Mouse (Mus musculus) left cerebral cortex, adult 18-20 months (tissue): ENCODE results near the gene Car9. TPM values are rescaled to one million over a fixed set of nuclear protein-coding genes. Genes with fewer than 3 reads are reported as not detected.
"Not testable (repeated sequence)": the region's sequence is repeated elsewhere in the genome, so short reads cannot be mapped to it uniquely, and the experiment has no call there.

Experiments
- DNase-seq, 2 experiments: peaks; one replicate each; pipeline ENCODE4 v3.0.0; 2021 to 2022; ENCODE audit warnings: low spot score in 2 of 2, mixed read lengths in 1 of 2
- long read RNA-seq, 2 experiments: library from polyadenylated mRNA; stranded (forward); transcript quantifications; one replicate each; pipeline ENCODE4 v2.0.0; 2021
- total RNA-seq, 2 experiments: library from RNA; stranded (reverse); gene quantifications; 2 replicates each; pipeline ENCODE4 v1.2.3; 2021

The Car9 gene
- 1 to 10 TPM in 1 of 2 experiments, under 1 TPM in 1; 0.42 to 1.8 TPM for total RNA-seq
- long read RNA-seq, experiment 1: 0 reads
- long read RNA-seq, experiment 2: 0 reads

DNA sequence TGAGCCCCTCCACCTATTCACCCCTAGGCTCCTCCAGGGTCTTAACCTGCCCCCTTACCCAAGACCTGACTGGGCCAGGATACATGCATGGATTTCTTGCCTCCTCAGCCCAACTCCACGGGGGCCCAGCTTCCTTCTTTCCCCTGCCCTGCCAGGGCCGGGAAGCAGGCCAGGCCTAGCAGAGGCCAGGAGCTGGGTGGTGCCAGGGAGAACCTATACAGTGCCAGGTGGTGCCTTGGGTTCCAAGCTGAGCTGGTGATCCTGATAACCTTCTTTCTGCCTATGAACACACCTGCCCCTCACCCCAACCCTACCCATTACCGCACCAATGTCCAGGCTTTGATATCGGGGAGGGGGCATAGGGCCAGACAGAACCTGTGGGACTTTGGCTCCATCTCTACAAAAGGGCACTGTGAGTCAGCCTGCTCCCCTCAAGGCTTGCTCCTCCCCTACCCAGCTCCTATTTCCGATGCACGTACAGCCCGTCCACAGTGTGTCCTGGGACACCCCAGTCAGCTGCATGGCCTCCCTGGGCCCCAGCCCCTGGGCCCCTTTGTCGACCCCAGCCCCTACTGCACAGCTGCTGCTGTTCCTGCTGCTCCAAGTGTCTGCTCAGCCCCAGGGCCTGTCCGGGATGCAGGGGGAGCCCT, at the start of gene Car9:
Gene Car9 (plus strand): TSS at position 431 of the 650 bp plus-strand sequence.
- DNase-seq: no peak

DNA sequence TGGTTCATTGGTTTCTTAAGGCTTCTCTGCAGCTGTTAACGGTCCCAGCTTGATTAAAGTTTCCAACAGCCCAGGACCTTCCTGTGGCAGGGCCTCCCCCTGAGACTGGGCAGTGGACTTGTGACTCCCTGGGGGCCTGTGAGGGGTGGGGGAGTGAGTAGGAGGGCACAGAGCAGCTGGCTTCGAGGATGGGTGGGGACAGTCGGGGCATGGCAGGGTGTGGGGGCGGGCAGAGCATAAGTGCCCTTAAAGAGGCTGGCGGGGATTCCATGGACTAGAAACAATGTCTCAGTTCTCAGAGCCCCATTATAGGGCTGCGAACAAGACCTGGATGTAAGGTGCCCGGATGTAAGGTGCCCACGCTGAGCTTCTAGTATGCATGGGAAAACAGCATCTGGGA, 49.6 kb upstream of the Car9 start:
- DNase-seq: no peak

DNA sequence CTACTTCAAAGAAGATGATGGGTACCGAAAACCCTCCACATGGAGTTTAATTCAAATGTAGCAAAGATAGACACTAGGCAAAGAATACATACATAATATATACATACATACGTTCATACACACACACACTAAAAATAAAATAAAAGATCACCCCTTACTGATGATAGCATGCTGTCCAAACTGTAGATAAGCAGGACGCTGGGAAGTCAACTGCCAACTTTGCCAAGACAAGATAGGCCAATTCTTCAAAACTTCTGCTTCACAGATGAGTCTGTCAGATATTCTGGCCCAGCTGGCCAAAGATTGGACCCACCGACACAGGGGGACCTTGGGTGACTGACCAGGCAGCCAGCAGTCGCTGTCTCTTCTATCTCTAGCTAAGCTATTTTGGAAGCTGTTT, 43.7 kb upstream of the Car9 start:
- DNase-seq: no peak

DNA sequence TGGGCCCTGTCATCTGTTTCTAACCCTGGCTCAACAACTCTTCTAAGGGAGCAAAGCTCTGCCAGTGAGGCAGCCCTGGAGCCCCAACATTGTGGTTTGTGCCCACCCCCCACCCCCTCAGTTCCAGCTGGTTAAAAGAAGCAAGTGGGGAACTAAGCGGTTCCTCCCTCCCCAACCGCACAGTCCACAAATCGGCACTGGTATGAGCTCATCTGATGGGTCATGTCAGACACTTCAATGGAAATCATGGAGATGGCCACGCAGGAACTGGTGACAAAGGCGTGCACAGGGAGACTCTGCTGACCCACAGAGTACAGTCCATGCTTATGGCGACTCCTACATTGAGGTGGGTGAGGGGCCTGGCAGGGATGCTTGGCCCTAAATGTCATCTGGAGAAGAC, 40.8 kb upstream of the Car9 start:
- DNase-seq: no peak

DNA sequence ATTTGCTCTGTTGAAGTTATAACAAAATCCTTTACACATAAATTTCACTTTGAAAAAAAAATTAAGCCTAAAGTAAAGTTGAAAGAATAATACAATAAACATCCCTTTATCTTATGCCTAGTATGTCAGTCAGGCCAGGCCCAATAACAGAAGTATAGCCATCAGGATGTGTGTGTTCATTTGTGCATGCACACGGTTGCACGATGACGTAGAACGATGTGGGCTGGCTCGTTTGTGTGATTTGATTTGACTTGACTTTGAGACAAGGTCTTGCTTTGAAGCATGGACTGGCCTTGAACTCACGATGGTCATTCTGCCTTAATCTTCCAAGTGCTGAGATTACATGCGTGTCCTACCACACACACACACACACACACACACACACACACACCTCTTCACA, 39.9 kb upstream of the Car9 start:
- DNase-seq: no peak

DNA sequence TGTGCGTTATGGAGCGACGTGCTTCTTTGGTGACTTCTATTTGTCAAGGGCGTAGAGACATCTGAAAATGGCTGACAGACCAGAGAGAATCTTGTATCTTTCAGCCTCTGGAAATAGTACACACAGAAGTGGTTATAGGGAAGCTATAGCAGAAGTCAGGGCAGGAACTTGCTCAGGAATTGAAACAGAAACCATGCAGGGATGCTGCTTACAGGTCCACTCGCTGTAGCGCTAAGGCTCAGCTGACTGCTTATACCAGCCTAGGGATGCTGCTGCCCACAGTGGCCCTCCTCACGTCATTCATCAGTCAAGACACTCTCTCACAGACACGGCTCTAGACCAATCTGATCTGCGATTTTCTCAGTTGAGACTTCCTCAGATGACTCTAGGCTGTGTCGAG, 36.5 kb upstream of the Car9 start:
- DNase-seq: no peak

DNA sequence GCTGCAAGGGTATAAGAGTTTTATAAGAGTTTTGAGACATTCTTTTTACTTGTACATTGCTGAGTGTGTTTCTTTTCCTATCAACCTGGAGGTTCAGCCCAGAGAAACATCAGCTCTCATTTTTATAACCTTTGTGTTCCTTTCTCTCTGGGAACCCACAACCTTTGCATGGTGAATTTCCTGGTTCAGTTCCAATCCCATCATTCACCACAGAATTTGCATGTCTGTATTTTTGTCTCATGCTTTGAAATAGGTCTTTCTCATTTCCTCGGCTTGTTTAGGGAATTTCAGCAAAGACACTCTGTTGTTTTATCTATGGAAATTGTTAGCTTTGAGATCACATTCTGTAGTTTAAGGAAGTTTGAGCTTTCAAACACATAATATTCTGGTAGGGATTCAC, 33.1 kb upstream of the Car9 start:
- DNase-seq: no peak

DNA sequence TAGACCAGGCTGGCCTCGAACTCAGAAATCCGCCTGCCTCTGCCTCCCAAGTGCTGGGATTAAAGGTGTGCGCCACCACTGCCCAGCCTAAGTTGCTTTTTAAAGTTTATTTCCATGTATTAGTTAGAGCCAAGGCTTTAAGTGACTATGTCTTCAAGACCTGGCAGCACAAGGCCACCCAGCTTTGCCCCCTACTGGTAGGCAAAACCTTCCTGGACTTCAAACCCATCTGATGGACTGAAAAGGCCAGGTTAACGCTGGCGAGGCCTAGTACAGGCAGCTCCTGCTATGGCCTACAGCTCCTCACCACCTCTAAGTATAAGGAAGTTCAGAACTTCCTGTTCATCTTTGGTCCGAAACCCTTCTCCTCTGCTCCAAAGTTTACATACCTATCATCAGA, 30.2 kb upstream of the Car9 start:
- DNase-seq: no peak

DNA sequence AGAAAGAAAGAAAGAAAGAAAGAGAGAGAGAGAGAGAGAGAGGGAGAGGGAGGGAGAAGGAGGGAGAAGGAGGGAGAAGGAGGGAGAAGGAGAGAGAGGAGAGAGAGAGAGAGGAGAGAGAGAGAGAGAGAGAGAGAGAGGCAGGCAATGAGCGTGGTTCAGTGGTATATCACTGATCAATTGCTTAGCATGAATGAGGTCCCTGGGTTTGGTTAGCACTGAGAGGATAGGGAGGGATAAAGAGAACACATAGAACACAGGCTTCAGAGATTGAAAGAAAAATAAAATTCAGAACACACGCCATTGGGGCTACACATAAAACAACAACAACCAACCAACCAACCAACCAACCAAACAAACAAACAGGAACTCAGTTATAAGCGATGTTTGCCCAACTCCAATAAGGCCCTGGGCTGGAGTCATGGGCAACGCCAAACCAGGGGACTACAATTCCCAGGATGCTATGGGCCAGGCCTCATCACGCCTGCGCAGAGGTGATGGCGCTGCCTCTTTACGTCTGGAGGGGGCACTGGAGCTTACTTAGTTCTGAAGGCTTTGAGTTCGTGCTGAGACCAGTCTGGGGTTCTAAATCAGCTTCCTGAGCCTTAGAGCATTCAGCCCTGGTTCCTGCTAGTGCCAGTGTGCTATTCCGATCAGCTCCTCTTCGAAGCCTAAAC, 28.8 kb upstream of the Car9 start:
- DNase-seq: peak; percentile 85 to 88

DNA sequence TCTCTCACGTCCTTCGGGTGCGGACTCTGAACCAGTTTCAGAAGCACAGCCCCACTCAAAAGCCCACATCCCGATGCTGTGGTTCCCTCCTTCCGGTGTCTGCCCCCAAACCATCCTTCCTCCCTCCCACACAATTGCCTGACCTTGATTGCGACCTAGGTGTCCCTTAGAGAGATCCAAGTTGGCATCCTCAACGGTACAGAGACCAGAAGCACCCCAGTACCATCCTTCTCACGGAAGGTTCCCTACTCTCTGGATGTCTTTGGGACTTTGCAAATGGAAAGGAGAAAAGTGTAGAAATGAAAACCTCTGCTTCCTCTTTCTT, 28.3 kb upstream of the Car9 start:
- DNase-seq: no peak

DNA sequence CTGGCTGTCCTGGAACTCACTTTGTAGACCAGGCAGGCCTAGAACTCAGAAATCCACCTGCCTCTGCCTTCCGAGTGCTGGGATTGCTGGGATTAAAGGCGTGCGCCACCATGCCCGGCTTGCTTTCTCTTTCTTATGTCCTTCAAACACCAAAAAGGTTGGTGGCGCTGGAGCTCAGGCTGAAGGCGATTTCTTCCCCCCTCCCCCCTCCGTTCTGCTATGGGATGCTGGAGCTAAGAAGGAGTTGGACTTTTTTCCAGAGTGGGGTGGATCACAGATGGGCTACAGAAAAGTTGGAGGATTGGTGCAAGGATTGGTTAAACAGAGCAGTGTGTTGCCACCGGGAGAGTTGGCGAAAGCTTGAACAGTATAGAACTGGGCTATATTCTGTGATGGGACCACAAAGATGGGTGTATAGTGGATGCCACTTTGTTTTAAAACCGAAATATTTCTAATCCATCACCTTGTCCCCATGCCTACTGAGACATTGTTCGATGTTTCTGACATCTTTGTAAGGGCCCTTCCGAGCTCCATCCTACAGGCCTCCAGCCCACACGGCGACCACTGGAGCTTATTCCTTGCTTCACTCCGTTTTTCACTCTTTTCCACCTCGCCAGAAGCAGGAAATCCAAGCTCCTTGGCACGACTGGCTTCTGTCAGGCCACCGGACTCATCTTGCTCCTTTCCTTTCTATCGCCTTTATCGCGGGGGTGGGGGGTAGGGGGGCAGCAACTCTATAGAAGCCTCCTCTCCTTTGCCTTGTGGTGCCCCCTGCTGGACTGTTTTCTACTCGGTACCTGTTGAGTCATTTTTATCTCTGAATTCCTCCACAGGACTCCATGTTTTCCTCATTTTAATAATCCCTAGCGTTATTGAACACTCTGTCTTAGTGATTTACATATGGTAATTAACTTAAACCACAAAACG, 27.6 kb upstream of the Car9 start:
- DNase-seq: peak; percentile 28 to 65

DNA sequence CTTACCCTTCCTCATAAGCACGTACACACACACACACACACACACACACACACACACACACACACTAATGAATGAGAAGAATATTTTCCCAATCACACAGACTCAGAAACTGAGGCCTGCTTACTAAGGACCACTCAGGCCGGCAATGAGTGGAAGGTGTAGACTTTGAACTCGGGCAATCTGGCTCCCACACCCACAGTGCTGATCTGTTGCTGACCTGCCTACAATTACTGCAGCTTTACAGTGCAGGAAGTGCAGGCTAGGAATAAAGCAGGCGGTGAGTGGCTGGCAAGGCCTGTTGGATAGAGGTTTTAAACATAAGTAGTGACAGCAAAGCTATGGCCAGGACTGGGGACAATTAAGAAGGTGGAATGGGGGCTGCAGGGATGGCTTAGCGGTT, 25.8 kb upstream of the Car9 start:
- no peak for DNase-seq

DNA sequence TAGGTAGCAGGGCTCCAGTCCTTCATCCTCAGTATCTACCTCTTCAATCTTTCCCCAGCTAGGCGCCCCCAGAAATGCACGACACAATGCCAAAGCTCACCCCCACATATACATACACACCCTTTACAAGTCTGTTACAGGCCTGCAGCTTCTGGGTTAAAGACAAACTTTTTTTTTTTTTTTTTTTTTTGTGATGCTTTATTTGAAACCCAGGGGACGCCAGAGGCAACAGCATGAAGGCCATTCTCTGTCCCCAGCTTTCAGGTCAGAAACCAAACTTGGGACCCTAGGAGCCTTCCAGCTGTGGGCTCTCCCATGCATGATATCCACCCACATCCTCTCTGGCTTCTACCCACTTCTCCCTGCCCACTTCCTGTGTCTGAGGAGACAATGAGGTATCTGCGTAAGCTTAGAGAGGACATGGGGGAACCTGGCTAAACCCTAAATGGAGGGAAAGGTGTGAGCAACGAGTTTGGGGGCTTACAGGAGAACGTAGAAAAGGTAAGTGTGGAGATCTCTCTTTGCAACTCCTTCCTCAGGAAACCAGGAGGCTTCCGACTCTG, 24.8 kb upstream of the Car9 start:
- no peak for DNase-seq

DNA sequence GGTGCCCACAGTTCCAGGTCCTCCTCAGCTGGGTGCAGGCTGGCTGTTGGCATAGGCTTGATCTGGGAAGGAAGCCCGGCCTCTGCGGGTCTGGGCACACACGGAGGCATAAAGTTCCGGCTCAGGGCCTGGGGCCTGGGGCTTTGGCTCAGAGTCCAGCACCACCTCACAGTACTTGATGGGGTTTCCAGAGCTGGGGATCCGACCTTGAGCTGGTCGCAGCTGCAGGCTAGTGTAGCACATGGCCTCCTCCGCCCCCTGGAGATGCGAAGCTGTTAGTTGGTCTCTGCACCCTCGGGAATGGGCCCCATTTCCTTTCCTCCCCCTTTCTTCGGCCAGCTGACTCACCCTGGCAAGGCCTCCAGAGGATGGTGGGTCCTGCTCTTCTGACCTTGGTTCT, 24.2 kb upstream of the Car9 start:
- no peak for DNase-seq

DNA sequence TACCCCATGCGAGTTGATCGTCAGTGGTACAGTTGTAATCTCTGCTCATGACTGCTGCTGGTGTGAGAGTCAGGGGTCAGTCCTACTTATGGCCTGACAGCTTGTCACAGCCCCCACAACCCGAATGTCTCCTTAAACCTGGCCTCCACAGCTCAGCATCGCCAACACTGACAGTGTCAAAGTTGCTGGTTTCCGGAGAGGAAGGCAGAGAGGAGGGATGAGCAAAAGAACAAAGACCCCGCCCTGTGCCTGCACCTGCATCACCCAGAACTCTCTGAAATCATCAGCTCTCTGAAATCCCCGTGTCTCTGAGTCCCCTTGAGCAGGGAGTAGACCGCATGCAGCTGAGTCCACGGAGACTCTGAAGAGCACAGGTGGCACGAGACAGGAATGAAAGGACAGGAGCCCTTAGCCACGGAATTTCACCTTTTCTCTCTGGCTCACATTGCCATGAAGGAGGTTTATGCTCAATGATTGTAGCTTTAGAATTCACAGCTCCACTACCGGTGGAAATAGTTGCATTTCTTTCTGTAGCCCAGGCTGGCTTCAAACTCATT, 23.2 kb upstream of the Car9 start, which contains the start of gene Sit1:
Gene Sit1 (minus strand): TSS at position 200 of the 557 bp plus-strand sequence.
- DNase-seq: no peak

DNA sequence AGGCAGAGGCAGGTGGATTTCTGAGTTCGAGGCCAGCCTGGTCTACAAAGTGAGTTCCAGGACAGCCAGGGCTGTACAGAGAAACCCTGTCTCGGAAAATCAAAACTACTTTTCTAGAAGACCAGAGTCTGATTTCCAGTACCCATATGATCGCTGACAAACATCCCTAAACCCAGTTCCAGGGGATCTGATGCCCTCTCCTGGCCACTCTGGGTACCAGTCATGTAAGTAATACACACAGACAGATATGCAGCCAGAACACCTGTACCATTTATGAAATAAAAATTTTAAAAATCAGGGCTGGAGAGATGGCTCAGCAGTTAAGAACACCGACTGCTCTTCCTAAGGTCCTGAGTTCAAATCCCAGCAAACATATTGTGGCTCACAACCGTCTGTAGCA, 21.1 kb upstream of the Car9 start:
- DNase-seq: not testable (repeated sequence)

DNA sequence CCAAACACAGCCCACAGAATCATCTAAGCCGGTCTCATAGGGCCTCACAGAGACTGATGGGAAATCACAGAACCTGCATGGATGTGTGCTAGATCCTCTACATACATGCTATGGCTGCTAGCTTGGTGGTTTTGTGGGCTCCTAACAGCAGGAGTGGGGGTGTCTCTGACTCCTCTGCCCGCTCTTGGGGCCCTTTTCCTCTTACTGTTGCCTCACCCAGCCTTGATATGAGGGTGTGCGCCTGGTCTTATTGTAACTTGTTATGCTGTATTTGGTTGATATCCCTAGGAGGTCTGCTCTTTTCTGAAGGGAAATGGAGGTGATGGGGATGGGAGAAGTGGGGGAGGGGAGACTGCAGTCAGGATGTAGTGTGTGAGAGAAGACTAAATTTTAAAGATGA, 17.2 kb upstream of the Car9 start:
- no peak for DNase-seq

DNA sequence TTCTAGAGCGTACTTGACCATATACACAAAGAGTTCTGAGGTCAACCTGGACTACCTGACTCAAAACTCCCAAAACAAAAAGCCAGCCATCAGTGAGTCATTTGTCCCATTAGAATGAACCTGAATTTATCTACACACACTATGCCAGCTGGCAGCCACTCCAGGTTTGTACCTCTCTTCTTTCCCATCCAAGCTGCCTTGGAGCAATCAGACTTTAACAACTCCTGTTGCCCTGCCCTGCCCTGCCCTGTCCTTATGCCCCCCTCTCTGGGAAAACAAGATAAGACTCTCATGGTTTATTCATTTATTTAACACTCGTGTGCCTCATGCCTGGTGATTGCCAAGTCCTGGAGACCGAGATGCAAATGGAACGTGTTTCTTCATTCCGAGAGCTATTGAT, 16.0 kb upstream of the Car9 start:
- no peak for DNase-seq

DNA sequence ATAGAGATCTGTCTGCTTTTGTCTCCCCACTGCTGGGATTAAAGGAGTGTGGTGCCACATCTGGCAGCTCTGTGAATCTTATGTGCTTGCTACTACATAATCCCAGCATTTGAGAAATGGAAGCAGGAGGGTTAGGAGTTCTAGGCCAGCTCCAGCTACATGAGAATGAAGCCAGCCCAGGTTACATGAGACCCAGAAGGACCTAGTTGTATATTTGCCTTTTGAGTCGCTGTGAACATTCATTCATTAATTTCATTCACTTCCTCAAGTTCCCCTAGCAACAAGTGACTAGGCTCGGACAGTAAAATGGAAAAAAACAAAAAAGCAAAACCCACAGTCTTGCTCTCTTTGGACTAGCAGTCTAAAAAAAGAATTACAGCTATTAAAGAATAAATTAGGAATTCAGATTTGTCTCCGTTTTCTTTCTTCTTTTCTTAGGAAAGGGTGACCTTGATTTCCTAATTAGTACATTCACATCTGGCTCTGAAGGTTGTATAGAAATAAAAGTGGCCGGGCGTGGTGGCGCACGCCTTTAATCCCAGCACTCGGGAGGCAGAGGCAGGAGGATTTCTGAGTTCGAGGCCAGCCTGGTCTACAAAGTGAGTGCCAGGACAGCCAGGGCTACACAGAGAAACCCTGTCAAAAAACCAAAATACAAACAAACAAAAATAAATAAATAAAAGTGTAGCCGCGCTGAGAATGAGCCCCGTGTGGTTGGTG, 14.5 kb upstream of the Car9 start:
- DNase-seq: no peak

DNA sequence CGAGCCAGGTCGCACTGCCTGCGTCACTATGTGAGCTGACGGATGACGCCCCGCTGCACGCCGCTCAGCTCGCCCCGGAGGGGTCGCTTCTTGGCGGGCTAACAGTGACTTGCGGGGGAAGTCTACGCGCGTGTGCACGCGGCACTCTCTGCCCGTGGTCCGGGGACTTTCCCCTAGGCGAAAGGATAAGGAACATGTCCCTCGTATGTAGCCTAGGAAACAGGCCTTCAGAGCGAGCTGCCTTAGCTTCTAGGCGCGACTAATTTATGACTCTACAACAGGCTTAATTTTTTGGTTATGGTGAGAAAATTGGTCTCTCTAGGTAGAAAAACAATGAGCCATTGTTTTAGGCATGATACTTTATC, 14.0 kb upstream of the Car9 start, which contains the start of gene Ccdc107:
Gene Ccdc107 (plus strand): TSS at position 80 of the 365 bp plus-strand sequence.
- peak; percentile 91 to 95 for DNase-seq
